Mouse (Mus musculus): ENCODE results near the gene Smarca2. TPM values are rescaled to one million over a fixed set of nuclear protein-coding genes. Genes with fewer than 3 reads are reported as not detected.

Gene Smarca2
- polyA plus RNA-seq, 1 experiment from 2014 or later: 46.3 TPM

DNA sequence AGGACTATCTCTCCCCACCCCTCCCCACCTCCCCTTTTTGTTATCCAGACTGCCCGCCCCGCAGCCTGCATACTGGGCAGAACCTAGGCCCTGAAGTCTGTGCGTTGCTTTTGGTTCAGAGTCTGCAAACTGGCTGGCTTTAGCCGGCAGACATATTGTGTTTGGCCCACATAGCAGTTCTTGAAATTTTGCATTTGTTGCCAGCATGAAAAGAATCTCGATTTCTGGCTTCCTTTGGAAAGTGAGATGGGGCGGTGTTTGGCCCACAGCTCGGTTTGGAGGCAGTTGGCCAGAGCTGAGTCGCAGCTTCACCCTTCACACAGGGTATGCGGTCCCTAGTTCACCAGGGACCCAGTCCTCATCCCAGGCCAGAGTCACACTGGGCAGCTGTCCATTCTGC is 111.4 kb downstream of the Smarca2 start:
- peak; percentile 60 for DNase-seq (ENCODE audit: low spot score)
- TF ChIP-seq EP300 (IDR thresholded peaks at IDR 0.05): no peak
- no peak for TF ChIP-seq CTCF (IDR thresholded peaks at IDR 0.05)
- Histone ChIP-seq H3K27me3 (replicated peaks; ENCODE audit: insufficient read depth, low read length) (no peaks in the 10 kb centered on the region), H3K27ac (ENCODE audit: low read length) (peak overlapping the region; percentile 68), H3K9ac (replicated peaks; ENCODE audit: low read depth) (no peak overlapping the region), H3K4me1 (ENCODE audit: insufficient read depth, low read depth, low read length) (no peaks in the 10 kb centered on the region), H3K4me2 (replicated peaks; ENCODE audit: low read depth, low read length) (no peak overlapping the region), H3K36me3 (ENCODE audit: insufficient read depth, low read length) (peaks cover 7% of the 10 kb centered on the region), H3K4me3 (ENCODE audit: low read depth, low read length) (no peak overlapping the region), H3K9me3 (ENCODE audit: low read length) (no peaks in the 10 kb centered on the region)
- peak; percentile 61; the same call in 1 of the 2 replicates for ATAC-seq
- 65% methylated on average over 9 of the region's 9 CpGs for WGBS

DNA sequence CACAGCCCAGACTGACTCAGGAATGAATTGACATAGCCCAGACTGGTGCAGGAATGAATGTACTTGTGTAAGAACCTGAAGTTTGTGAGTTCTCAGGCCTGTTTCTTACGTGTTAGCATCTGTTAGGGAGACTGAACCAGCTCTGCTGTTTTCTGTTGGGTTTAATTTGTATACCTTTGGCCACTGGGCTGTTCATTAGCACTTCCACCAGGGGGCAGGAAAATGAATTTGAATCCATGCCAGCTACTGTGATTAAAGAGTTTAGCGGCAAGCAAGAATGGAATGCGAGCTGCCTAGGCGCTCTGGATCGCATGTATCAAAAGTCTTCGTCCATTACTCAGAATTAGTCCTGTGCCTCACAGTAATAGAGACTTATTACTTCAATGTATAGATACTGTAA is 113.4 kb downstream of the Smarca2 start:
- no peak overlapping the region for H3K4me3 ChIP-seq (ENCODE audit: low read depth, low read length)
- H3K27ac ChIP-seq (ENCODE audit: low read length): no peak overlapping the region
- no peak overlapping the region for H3K9ac ChIP-seq (replicated peaks; ENCODE audit: low read depth)
- H3K4me2 ChIP-seq (replicated peaks; ENCODE audit: low read depth, low read length): no peak overlapping the region
- H3K9me3 ChIP-seq (ENCODE audit: low read length): no peaks in the 10 kb centered on the region
- TF ChIP-seq CTCF (IDR thresholded peaks at IDR 0.05) (peak; percentile 79), EP300 (IDR thresholded peaks at IDR 0.05) (0 out of 2 replicates have a peak, but pooled peaks have one; percentile 30)
- ATAC-seq (peak; percentile 49), DNase-seq (ENCODE audit: low spot score) (peak; percentile 78)
- peaks cover 11% of the 10 kb centered on the region for H3K36me3 ChIP-seq (ENCODE audit: insufficient read depth, low read length)
- H3K27me3 ChIP-seq (replicated peaks; ENCODE audit: insufficient read depth, low read length): no peaks in the 10 kb centered on the region
- 16% methylated on average over 6 of the region's 6 CpGs for WGBS
- H3K4me1 ChIP-seq (ENCODE audit: insufficient read depth, low read depth, low read length): no peaks in the 10 kb centered on the region

DNA sequence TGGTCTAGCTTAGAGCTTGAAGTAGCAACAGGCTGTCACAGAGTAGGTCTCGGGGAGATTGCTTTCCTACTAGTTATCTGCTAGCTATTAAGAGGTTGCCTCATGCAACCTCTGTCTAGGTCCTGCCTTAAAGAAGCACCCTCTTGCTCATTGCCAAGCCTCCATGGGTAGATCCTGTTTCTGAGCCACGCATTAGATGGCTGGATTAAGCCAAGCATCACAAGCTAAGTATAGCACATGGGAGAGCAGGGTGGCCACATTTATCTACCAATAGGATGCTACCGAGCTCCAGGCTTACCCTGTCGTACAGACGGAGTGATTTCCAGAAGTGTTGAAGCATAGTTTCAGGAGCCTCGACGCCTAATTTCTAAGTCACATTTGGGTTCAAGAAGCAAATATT is 114.3 kb downstream of the Smarca2 start:
- Histone ChIP-seq H3K9me3 (ENCODE audit: low read length) (no peaks in the 10 kb centered on the region), H3K9ac (replicated peaks; ENCODE audit: low read depth) (no peak overlapping the region), H3K36me3 (ENCODE audit: insufficient read depth, low read length) (peaks cover 14% of the 10 kb centered on the region), H3K27ac (ENCODE audit: low read length) (no peak overlapping the region), H3K27me3 (replicated peaks; ENCODE audit: insufficient read depth, low read length) (no peaks in the 10 kb centered on the region), H3K4me2 (replicated peaks; ENCODE audit: low read depth, low read length) (no peak overlapping the region), H3K4me3 (ENCODE audit: low read depth, low read length) (no peak overlapping the region), H3K4me1 (ENCODE audit: insufficient read depth, low read depth, low read length) (no peaks in the 10 kb centered on the region)
- 93% methylated on average over 7 of the region's 7 CpGs for WGBS
- DNase-seq (ENCODE audit: low spot score) (no peak), ATAC-seq (no peak)
- TF ChIP-seq EP300 (IDR thresholded peaks at IDR 0.05): no peak
- no peak for TF ChIP-seq CTCF (IDR thresholded peaks at IDR 0.05)

DNA sequence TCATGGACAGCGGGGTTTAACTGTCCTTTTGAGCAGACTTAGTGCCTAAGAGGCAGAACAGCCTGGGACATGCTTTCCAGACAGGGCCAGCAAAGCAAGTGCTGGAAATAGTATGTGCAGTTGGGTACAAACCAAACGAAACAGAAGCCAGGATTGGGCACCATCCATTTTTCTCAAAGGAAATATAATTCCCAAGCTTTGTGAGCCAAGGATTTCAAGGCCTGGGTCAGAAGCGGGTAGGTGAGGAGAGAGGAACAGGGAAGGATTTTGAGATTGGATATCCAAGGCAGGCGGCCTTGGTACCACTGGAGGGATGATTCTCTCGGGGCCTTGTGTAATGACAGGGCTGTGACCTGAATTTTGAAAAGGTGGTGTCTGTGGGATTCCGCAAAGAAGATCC is 116.9 kb downstream of the Smarca2 start:
- ATAC-seq (no peak), DNase-seq (ENCODE audit: low spot score) (no peak)
- H3K4me1 ChIP-seq (ENCODE audit: insufficient read depth, low read depth, low read length): no peaks in the 10 kb centered on the region
- no peak overlapping the region for H3K9ac ChIP-seq (replicated peaks; ENCODE audit: low read depth)
- WGBS: 87% methylated on average over 6 of the region's 6 CpGs
- H3K4me2 ChIP-seq (replicated peaks; ENCODE audit: low read depth, low read length): no peak overlapping the region
- TF ChIP-seq EP300 (IDR thresholded peaks at IDR 0.05) (no peak), CTCF (IDR thresholded peaks at IDR 0.05) (no peak)
- H3K9me3 ChIP-seq (ENCODE audit: low read length): no peaks in the 10 kb centered on the region
- no peak overlapping the region for H3K4me3 ChIP-seq (ENCODE audit: low read depth, low read length)
- H3K27ac ChIP-seq (ENCODE audit: low read length): no peak overlapping the region
- H3K27me3 ChIP-seq (replicated peaks; ENCODE audit: insufficient read depth, low read length): no peaks in the 10 kb centered on the region
- peaks cover 14% of the 10 kb centered on the region for H3K36me3 ChIP-seq (ENCODE audit: insufficient read depth, low read length)

DNA sequence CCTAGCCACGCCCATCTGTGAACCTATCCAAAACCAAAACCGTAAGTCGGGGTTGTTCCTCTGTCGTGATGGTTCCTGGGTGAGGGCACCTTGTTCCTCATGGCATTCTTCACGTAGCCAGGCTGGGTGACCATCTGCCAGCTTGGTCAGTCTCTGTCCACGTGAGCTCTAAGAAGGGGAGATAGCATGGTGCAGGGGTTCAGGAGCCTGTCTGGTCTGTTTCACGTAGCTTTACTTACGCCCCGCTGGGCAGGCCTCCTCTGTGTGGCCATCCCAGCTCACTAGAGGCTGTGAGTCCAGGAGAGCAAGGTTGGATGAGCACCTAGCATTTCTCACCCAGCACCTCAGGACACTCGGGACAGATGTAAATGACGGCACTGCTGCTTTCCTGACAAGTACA is 119.0 kb downstream of the Smarca2 start:
- Histone ChIP-seq H3K27me3 (replicated peaks; ENCODE audit: insufficient read depth, low read length) (no peaks in the 10 kb centered on the region), H3K36me3 (ENCODE audit: insufficient read depth, low read length) (peaks cover 14% of the 10 kb centered on the region; the same call in 1 of the 2 replicates), H3K9me3 (ENCODE audit: low read length) (no peaks in the 10 kb centered on the region), H3K4me2 (replicated peaks; ENCODE audit: low read depth, low read length) (no peak overlapping the region), H3K4me3 (ENCODE audit: low read depth, low read length) (no peak overlapping the region), H3K27ac (ENCODE audit: low read length) (no peak overlapping the region), H3K9ac (replicated peaks; ENCODE audit: low read depth) (no peak overlapping the region), H3K4me1 (ENCODE audit: insufficient read depth, low read depth, low read length) (peaks cover 4% of the 10 kb centered on the region; the same call in 1 of the 2 replicates)
- no peak for DNase-seq (ENCODE audit: low spot score)
- TF ChIP-seq CTCF (IDR thresholded peaks at IDR 0.05) (no peak), EP300 (IDR thresholded peaks at IDR 0.05) (no peak)
- no peak for ATAC-seq
- WGBS: 88% methylated on average over 11 of the region's 11 CpGs

DNA sequence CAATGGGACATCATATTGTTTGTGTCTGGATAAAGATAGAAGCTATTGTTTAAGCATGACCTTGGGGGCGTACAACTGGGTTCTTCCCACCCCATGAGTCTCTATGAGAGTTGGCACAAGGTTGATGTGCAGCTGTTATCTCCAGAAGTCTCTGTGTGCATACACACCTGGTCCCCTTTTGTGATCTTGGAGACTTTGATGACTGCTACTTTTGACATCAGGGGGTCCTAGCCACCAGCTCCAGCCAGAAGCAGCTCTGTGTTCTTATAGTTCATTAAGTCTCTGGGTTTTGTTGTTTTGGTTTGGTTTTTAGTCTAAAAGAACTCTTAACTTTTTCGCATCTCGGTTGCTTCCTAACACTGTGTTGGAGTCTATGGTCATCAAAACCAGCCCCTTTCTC is 119.8 kb downstream of the Smarca2 start:
- no peaks in the 10 kb centered on the region for H3K27me3 ChIP-seq (replicated peaks; ENCODE audit: insufficient read depth, low read length)
- H3K4me3 ChIP-seq (ENCODE audit: low read depth, low read length): no peak overlapping the region
- TF ChIP-seq CTCF (IDR thresholded peaks at IDR 0.05): no peak
- TF ChIP-seq EP300 (IDR thresholded peaks at IDR 0.05): no peak
- H3K4me1 ChIP-seq (ENCODE audit: insufficient read depth, low read depth, low read length): peaks cover 4% of the 10 kb centered on the region; the same call in 1 of the 2 replicates
- H3K4me2 ChIP-seq (replicated peaks; ENCODE audit: low read depth, low read length): no peak overlapping the region
- peaks cover 14% of the 10 kb centered on the region; the same call in 1 of the 2 replicates for H3K36me3 ChIP-seq (ENCODE audit: insufficient read depth, low read length)
- DNase-seq (ENCODE audit: low spot score) (no peak), ATAC-seq (no peak)
- no peak overlapping the region for H3K27ac ChIP-seq (ENCODE audit: low read length)
- no peaks in the 10 kb centered on the region for H3K9me3 ChIP-seq (ENCODE audit: low read length)
- 84% methylated on average over 3 of the region's 3 CpGs for WGBS
- no peak overlapping the region for H3K9ac ChIP-seq (replicated peaks; ENCODE audit: low read depth)

DNA sequence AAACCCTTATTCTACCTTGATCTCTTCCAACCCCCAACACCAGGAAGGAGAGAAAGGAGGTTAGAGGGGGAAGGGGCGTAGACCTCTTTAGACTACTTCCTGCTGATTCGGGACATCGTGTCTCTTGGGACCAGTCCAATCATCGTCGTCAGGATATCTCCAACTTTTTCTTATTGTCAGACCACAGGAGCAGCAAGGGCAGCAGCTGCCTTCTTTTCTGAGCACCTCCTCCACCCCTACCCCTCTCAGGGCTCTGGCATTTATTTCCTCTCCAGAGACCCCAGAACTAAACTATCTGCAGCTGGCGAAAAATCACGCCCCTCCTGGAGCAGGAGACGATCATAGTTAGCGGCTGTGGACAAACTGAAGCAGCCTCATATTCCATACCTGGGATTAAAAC is 122.9 kb downstream of the Smarca2 start:
- Histone ChIP-seq H3K4me3 (ENCODE audit: low read depth, low read length) (no peak overlapping the region), H3K36me3 (ENCODE audit: insufficient read depth, low read length) (0 out of 2 replicates have a peak, but pooled peaks cover 7% of the 10 kb centered on the region), H3K4me1 (ENCODE audit: insufficient read depth, low read depth, low read length) (peaks cover 4% of the 10 kb centered on the region; the same call in 1 of the 2 replicates), H3K27ac (ENCODE audit: low read length) (peak overlapping the region; percentile 47; the same call in 1 of the 2 replicates), H3K4me2 (replicated peaks; ENCODE audit: low read depth, low read length) (no peak overlapping the region), H3K27me3 (replicated peaks; ENCODE audit: insufficient read depth, low read length) (no peaks in the 10 kb centered on the region), H3K9me3 (ENCODE audit: low read length) (no peaks in the 10 kb centered on the region), H3K9ac (replicated peaks; ENCODE audit: low read depth) (no peak overlapping the region)
- TF ChIP-seq CTCF (IDR thresholded peaks at IDR 0.05) (no peak), EP300 (IDR thresholded peaks at IDR 0.05) (peak; percentile 83)
- DNase-seq (ENCODE audit: low spot score) (peak; percentile 83), ATAC-seq (peak; percentile 83)
- 46% methylated on average over 9 of the region's 9 CpGs for WGBS
